Mouse (Mus musculus) liver, adult 2 months (tissue): Measurements from ENCODE around the gene Ccdc60. TPM values are rescaled to one million over a fixed set of nuclear protein-coding genes. Genes with fewer than 3 reads are reported as not detected.

Experiments used
- DNase-seq: peaks from one replicate; pipeline ENCODE4 v3.0.0-alpha.2; 2011; ENCODE audit warnings: low read depth, low spot score; ENCODE audit errors: extremely low read depth
- H3K27ac ChIP-seq: fragments of 200-500 bp; replicated peaks from 2 replicates; pipeline ENCODE4 v1.5.1; 2012; ENCODE audit warnings: low read depth, mild to moderate bottlenecking, control low read depth, inconsistent platforms, low read length; ENCODE audit not compliant: insufficient read depth
- H3K27me3 ChIP-seq: fragments of 200-500 bp; 2 replicates; pipeline ENCODE4 v1.6.1; 2012; ENCODE audit warnings: mild to moderate bottlenecking, moderate library complexity, low read length, inconsistent platforms; ENCODE audit not compliant: control insufficient read depth, insufficient read depth
- H3K36me3 ChIP-seq: fragments of 200-500 bp; 2 replicates; pipeline ENCODE4 v1.6.1; 2012; ENCODE audit warnings: low read length, inconsistent platforms; ENCODE audit not compliant: control insufficient read depth, insufficient read depth
- H3K4me1 ChIP-seq: fragments of 200-500 bp; 2 replicates; pipeline ENCODE4 v1.6.1; 2011; ENCODE audit warnings: low read length; ENCODE audit not compliant: control insufficient read depth, insufficient read depth
- H3K4me3 ChIP-seq: fragments of 200-500 bp; 2 replicates; pipeline ENCODE4 v1.5.1; 2011; ENCODE audit warnings: low read depth, mild to moderate bottlenecking, control low read depth, low read length, moderate library complexity; ENCODE audit not compliant: insufficient read depth
- H3K79me2 ChIP-seq: fragments of 200-500 bp; 2 replicates; pipeline ENCODE4 v1.6.1; 2012; ENCODE audit warnings: inconsistent platforms, mild to moderate bottlenecking, low read length, moderate library complexity; ENCODE audit not compliant: control insufficient read depth, insufficient read depth
- H3K9ac ChIP-seq: fragments of 200-500 bp; 2 replicates; pipeline ENCODE4 v1.6.1; 2012; ENCODE audit warnings: low read depth, mild to moderate bottlenecking, control low read depth, inconsistent platforms, low read length
- CTCF ChIP-seq: fragments of 200-500 bp; IDR thresholded peaks from 2 replicates; pipeline ENCODE4 v1.5.1; 2011; ENCODE audit warnings: low read depth, low read length, control low read depth
- POLR2A ChIP-seq: fragments of 200-500 bp; IDR thresholded peaks from 2 replicates; pipeline ENCODE4 v1.6.1; 2011; ENCODE audit warnings: low read length, control low read depth; ENCODE audit not compliant: insufficient read depth; ENCODE audit errors: extremely low read depth
- WGBS: fragments of 180-500 bp; shearing (Covaris S2); methylation state at CpG from one replicate; pipeline ENCODE4 v1.1.7; 2018; 5-methylcytosine and 5-hydroxymethylcytosine counted together
- polyA plus RNA-seq: library from polyadenylated mRNA; depleted of rRNA; stranded (reverse); fragments of >200 nt; gene quantifications from 2 replicates; pipeline ENCODE4 v1.2.3, GENCODE M21; 2012
- total RNA-seq: library from RNA; depleted of rRNA; stranded (reverse); fragments of >200 nt; gene quantifications from 2 replicates; pipeline ENCODE4 v1.2.3, GENCODE M21; 2014

Gene Ccdc60
- total and polyA plus RNA-seq, 2 experiments = not detected

DNA sequence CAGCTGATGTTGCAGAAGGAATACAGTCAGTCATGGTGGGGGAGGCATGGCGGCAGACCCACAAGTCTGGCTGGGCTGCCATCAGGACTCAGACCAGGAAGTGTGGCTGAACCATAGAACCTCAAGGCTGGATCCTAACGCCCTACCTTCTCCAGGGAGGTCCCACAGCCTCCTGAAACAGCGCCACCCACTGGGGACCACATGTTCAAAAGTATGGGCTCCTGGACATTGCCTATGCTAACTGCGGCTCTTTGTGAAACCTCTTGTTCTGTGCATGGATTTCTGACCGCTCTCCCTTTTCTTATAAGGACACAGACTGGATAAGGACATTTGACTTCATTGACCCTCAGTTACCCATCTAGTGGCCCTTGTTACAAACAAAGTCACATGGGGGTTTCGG lies 64.8 kb downstream of the Ccdc60 start:
- Histone ChIP-seq H3K27ac (no peak overlapping the region), H3K9ac (no peak overlapping the region), H3K79me2 (no peaks in the 10 kb centered on the region), H3K4me3 (no peak overlapping the region), H3K36me3 (no peaks in the 10 kb centered on the region), H3K4me1 (no peaks in the 10 kb centered on the region), H3K27me3 (no peaks in the 10 kb centered on the region)
- DNase-seq = no peak
- 74% methylated on average over 6 of the region's 6 CpGs for WGBS
- no peak for TF ChIP-seq POLR2A
- TF ChIP-seq CTCF = no peak

GRCm38 (mm10) chr5:116221916-116222315 lies 66.9 kb downstream of the Ccdc60 start:
- Histone ChIP-seq H3K4me3 (no peak overlapping the region), H3K9ac (no peak overlapping the region)
- 95% methylated on average over 3 of the region's 3 CpGs for WGBS

GRCm38 (mm10) chr5:116219288-116219687 lies 69.5 kb downstream of the Ccdc60 start:
- H3K9ac ChIP-seq = no peak overlapping the region
- no peaks in the 10 kb centered on the region for H3K79me2 ChIP-seq
- TF ChIP-seq CTCF (no peak), POLR2A (no peak)
- H3K4me1 ChIP-seq = no peaks in the 10 kb centered on the region
- 76% methylated on average over 7 of the region's 7 CpGs for whole genome bisulfite sequencing
- H3K27me3 ChIP-seq = no peaks in the 10 kb centered on the region
- no peak overlapping the region for H3K4me3 ChIP-seq
- H3K36me3 ChIP-seq = no peaks in the 10 kb centered on the region
- DNase-seq = no peak
- no peak overlapping the region for H3K27ac ChIP-seq

More at GRCm38 (mm10) chr5:116221916-116222315, 66.9 kb downstream of the Ccdc60 start:
- H3K4me1 ChIP-seq = no peaks in the 10 kb centered on the region
- TF ChIP-seq CTCF = no peak
- TF ChIP-seq POLR2A = no peak
- H3K27me3 ChIP-seq = no peaks in the 10 kb centered on the region
- no peaks in the 10 kb centered on the region for H3K79me2 ChIP-seq
- no peaks in the 10 kb centered on the region for H3K36me3 ChIP-seq
- no peak overlapping the region for H3K27ac ChIP-seq
- DNase-seq = no peak

DNA sequence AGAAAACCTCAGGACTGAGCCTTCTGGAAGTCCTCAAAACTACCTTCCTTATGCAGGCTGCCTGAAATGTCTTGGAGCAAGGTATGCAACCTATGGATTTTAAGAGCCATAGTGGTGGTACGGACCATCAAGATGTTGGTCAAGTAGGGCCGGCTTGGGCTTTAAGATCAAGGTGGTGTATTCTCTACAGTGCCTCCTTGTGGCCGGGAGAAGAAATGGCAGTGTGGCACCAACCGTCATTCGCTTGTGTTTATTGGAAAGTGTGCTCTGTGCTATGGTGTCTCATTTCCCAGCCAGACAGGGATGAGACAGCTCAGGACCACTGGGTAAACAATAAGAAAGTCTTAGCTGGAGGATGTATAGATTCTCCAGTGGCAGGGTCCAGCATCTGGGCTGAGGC lies 76.1 kb downstream of the Ccdc60 start:
- no peak overlapping the region for H3K9ac ChIP-seq
- H3K27me3 ChIP-seq = 0 out of 2 replicates have a peak, but pooled peaks cover 2% of the 10 kb centered on the region
- H3K4me1 ChIP-seq = no peaks in the 10 kb centered on the region
- no peak overlapping the region for H3K27ac ChIP-seq
- no peaks in the 10 kb centered on the region for H3K79me2 ChIP-seq
- DNase-seq = no peak
- no peaks in the 10 kb centered on the region for H3K36me3 ChIP-seq
- no peak overlapping the region for H3K4me3 ChIP-seq
- TF ChIP-seq POLR2A = no peak
- peak; percentile 50; the same call in 1 of the 2 replicates for TF ChIP-seq CTCF
- WGBS = 58% methylated on average over 5 of the region's 5 CpGs

DNA sequence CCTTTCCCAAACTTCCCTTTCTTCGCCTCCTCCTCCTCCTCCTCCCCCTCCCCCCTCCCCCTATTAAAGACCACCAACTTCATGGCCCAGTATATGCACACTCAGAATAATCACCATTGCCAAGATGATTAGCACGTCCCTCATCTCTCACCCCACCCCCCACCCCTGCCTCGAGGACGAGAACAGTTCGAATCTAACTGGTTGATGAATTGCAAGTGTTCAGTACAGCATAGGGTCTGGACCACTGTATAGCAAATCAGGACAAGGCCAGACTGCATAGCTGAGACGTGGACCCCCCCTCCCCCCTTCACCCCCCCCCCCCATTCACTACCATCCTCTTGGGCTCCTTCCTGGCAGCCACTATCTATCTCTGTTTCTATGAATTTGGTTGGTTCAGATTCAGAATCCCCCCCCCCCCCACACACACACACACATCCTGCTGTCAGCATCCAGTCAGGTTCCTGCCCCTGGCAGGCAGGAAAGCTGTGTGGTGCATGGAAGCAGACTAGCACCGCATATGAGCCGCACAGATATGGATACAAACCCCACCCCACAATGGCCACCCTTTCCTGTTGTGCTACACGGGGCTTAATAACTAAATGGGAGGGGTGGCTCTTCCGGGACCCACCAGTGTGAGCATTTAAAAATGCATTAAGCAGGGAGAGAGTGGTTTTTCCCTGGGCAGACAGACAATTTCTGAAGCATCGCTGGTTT lies 79.2 kb downstream of the Ccdc60 start:
- TF ChIP-seq CTCF (no peak), POLR2A (no peak)
- no peak overlapping the region for H3K27ac ChIP-seq
- no peaks in the 10 kb centered on the region for H3K36me3 ChIP-seq
- H3K79me2 ChIP-seq = no peaks in the 10 kb centered on the region
- H3K4me3 ChIP-seq = no peak overlapping the region
- H3K4me1 ChIP-seq = no peaks in the 10 kb centered on the region
- H3K27me3 ChIP-seq = 0 out of 2 replicates have a peak, but pooled peaks cover 2% of the 10 kb centered on the region
- 55% methylated on average over 11 of the region's 11 CpGs for WGBS
- no peak for DNase-seq
- no peak overlapping the region for H3K9ac ChIP-seq

DNA sequence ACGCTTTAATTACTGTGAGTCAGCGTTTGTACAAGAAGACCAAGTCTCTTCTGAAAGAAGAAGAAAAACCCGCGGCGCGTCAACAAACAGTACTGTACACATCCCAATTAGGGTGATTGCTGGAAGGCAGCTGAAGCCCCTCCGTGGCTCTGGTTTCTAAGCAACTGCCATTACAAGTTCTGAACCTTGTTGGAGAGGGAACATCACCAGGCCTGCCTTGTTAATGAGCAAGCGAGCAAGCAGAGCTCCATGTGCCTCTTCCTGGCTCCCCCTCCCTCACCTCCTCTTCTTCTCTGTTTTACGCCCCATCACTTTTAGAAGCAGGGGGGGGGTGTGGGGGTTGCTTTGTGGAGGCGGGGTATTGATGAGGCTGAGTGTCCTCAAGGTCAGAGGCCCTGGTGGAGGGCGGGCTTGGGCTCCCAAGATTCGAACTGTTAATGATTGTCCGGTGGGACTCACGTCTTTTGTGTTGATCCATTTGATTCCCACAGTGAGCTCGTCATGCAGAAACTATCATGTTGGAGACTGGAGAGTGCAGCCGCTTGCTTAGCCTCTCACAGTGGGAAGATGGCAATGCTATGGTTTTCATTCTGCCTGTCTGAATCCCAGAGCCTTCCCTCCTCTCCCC lies 79.9 kb downstream of the Ccdc60 start:
- 41% methylated on average over 16 of the region's 16 CpGs for WGBS
- TF ChIP-seq CTCF (no peak), POLR2A (no peak)

More for the DNA sequence above, 79.9 kb downstream of the Ccdc60 start:
- H3K4me3 ChIP-seq = no peak overlapping the region
- no peaks in the 10 kb centered on the region for H3K36me3 ChIP-seq
- no peak overlapping the region for H3K27ac ChIP-seq
- no peak for DNase-seq
- H3K27me3 ChIP-seq = 0 out of 2 replicates have a peak, but pooled peaks cover 2% of the 10 kb centered on the region
- H3K9ac ChIP-seq = no peak overlapping the region
- no peaks in the 10 kb centered on the region for H3K4me1 ChIP-seq
- no peaks in the 10 kb centered on the region for H3K79me2 ChIP-seq
